Mouse (Mus musculus): ENCODE data around the gene Rnf43. TPM values are rescaled to one million over a fixed set of nuclear protein-coding genes. Genes with fewer than 3 reads are reported as not detected.

The Rnf43 gene
- total and polyA plus RNA-seq, 3 experiments: 14.6 to 17.3 TPM; not detected in 1

GRCm38 (mm10) chr11:87629859-87630258, 32.7 kb upstream of the Rnf43 start:
- TF ChIP-seq POLR2AphosphoS2 (IDR thresholded peaks at IDR 0.05; ENCODE audit: low read length) (no peak), EP300 (IDR thresholded peaks at IDR 0.05; ENCODE audit: low read depth in 1 of 2, low read length in 2 of 2) (no peak), SIN3A (IDR thresholded peaks at IDR 0.05; ENCODE audit: low read length) (no peak), ZC3H11A (IDR thresholded peaks at IDR 0.05; ENCODE audit: low read depth, low read length) (no peak; the same call in 1 of the 2 replicates), RAD21 (IDR thresholded peaks at IDR 0.05; ENCODE audit: low read depth, low read length) (peak; percentile 42), UBTF (IDR thresholded peaks at IDR 0.05; ENCODE audit: borderline replicate concordance, insufficient read depth, low read depth, low read length) (no peak), CHD1 (IDR thresholded peaks at IDR 0.05; ENCODE audit: low read depth, low read length) (no peak), TAL1 (IDR thresholded peaks at IDR 0.05; ENCODE audit: low read length) (no peak), POLR2A (IDR thresholded peaks at IDR 0.05; ENCODE audit: control insufficient read depth in 1 of 2, insufficient read depth in 1 of 2, low read depth in 1 of 2, low read length in 2 of 2, poor library complexity in 1 of 2) (no peak), MAZ (IDR thresholded peaks at IDR 0.05; ENCODE audit: low read depth, low read length) (no peak), MYB (IDR thresholded peaks at IDR 0.05; ENCODE audit: low read depth, low read length) (no peak), SMC3 (IDR thresholded peaks at IDR 0.05; ENCODE audit: low read depth, low read length) (peak; percentile 59), MEF2A (IDR thresholded peaks at IDR 0.05; ENCODE audit: extremely low read depth, insufficient replicate concordance, low read depth, low read length, poor library complexity, severe bottlenecking) (no peak), TCF12 (IDR thresholded peaks at IDR 0.05; ENCODE audit: low read depth, low read length) (no peak), CTCF (IDR thresholded peaks at IDR 0.05 in 2 of 3, conservative IDR thresholded peaks at IDR 0.05 in 1 of 3; ENCODE audit: control insufficient read depth in 1 of 3, insufficient read depth in 1 of 3, low read depth in 2 of 3, low read length in 3 of 3, poor library complexity in 1 of 3, severe bottlenecking in 1 of 3) (peak in 2 of 3 experiments; percentile 57 to 62; a peak in 4 of 6 replicates), MAFK (IDR thresholded peaks at IDR 0.05; ENCODE audit: borderline replicate concordance, low read depth, low read length) (no peak), JUND (IDR thresholded peaks at IDR 0.05; ENCODE audit: low read depth, low read length) (no peak), MAX (IDR thresholded peaks at IDR 0.05; ENCODE audit: low read length) (no peak), POLR2AphosphoS5 (IDR thresholded peaks at IDR 0.05; ENCODE audit: borderline replicate concordance, low read depth, low read length) (no peak), RCOR1 (IDR thresholded peaks at IDR 0.05; ENCODE audit: low read depth, low read length) (no peak)
- no peak overlapping the region for H3K4me3 ChIP-seq (ENCODE audit: control insufficient read depth in 1 of 2, insufficient read depth in 1 of 2, low read depth in 2 of 2, low read length in 2 of 2)
- no peaks in the 10 kb centered on the region for H3K36me3 ChIP-seq (ENCODE audit: control insufficient read depth in 1 of 2, insufficient read depth in 2 of 2, low read length in 2 of 2)
- no peak overlapping the region for H3K9ac ChIP-seq (ENCODE audit: control insufficient read depth, low read depth, low read length, poor library complexity, severe bottlenecking)
- DNase-seq (ENCODE audit: low read depth, low spot score): peak; percentile 42
- no peaks in the 10 kb centered on the region for H3K27me3 ChIP-seq (ENCODE audit: control insufficient read depth in 1 of 2, insufficient read depth in 2 of 2, low read length in 2 of 2)
- H3K4me1 ChIP-seq (ENCODE audit: control insufficient read depth in 1 of 2, insufficient read depth in 2 of 2, low read length in 2 of 2): peaks cover 0 to 2% of the 10 kb centered on the region in 2 experiments; a peak in 1 of 4 replicates
- no peak overlapping the region for H3K27ac ChIP-seq (ENCODE audit: control insufficient read depth, low read depth, low read length)
- H3K79me2 ChIP-seq (ENCODE audit: control insufficient read depth, insufficient read depth, low read length, poor library complexity): no peaks in the 10 kb centered on the region
- no peaks in the 10 kb centered on the region for H3K9me3 ChIP-seq (replicated peaks; ENCODE audit: insufficient read depth, low read length)

GRCm38 (mm10) chr11:87638793-87639192, 23.7 kb upstream of the Rnf43 start:
- Histone ChIP-seq H3K36me3 (ENCODE audit: control insufficient read depth in 1 of 2, insufficient read depth in 2 of 2, low read length in 2 of 2) (peaks cover 0 to 5% of the 10 kb centered on the region in 2 experiments; a peak in 2 of 4 replicates), H3K4me1 (ENCODE audit: control insufficient read depth in 1 of 2, insufficient read depth in 2 of 2, low read length in 2 of 2) (peaks cover 0 to 8% of the 10 kb centered on the region in 2 experiments; a peak in 2 of 4 replicates), H3K27ac (ENCODE audit: control insufficient read depth, low read depth, low read length) (peak overlapping the region; percentile 48), H3K9me3 (replicated peaks; ENCODE audit: insufficient read depth, low read length) (no peaks in the 10 kb centered on the region), H3K79me2 (ENCODE audit: control insufficient read depth, insufficient read depth, low read length, poor library complexity) (peaks cover 3% of the 10 kb centered on the region; the same call in 1 of the 2 replicates), H3K9ac (ENCODE audit: control insufficient read depth, low read depth, low read length, poor library complexity, severe bottlenecking) (peak overlapping the region; percentile 98), H3K4me3 (ENCODE audit: control insufficient read depth in 1 of 2, insufficient read depth in 1 of 2, low read depth in 2 of 2, low read length in 2 of 2) (peak overlapping the region; percentile 82 to 90), H3K27me3 (ENCODE audit: control insufficient read depth in 1 of 2, insufficient read depth in 2 of 2, low read length in 2 of 2) (no peaks in the 10 kb centered on the region)
- TF ChIP-seq MYC (IDR thresholded peaks at IDR 0.05; ENCODE audit: low read depth, low read length): no peak
- no peak for DNase-seq (ENCODE audit: low read depth, low spot score)
